Mouse (Mus musculus) embryonic facial prominence, embryonic 15.5 days (tissue): ENCODE results near the gene Sp6. TPM values are rescaled to one million over a fixed set of nuclear protein-coding genes. Genes with fewer than 3 reads are reported as not detected.

ENCODE experiments used
- ATAC-seq: fragments of 200-750 bp; cut with Nextera tagmentation; 2 replicates; pipeline ENCODE4 v1.8.0; 2017; ENCODE audit warnings: low read depth, moderate TSS enrichment; ENCODE audit not compliant: insufficient number of reproducible peaks, low FRiP score, low TSS enrichment
- H3K27ac ChIP-seq: fragments of 300-500 bp; sonication (generic); replicated peaks from 2 replicates; pipeline ENCODE4 v1.5.1; 2015; ENCODE audit warnings: mild to moderate bottlenecking, inconsistent platforms
- H3K27me3 ChIP-seq: fragments of 300-500 bp; sonication (generic); 2 replicates; pipeline ENCODE4 v1.6.1; 2015; ENCODE audit warnings: inconsistent platforms
- H3K36me3 ChIP-seq: fragments of 300-500 bp; sonication (generic); 2 replicates; pipeline ENCODE4 v1.6.1; 2015; ENCODE audit warnings: mild to moderate bottlenecking, inconsistent platforms
- H3K4me1 ChIP-seq: fragments of 300-500 bp; sonication (generic); 2 replicates; pipeline ENCODE4 v1.6.1; 2015; ENCODE audit warnings: inconsistent platforms
- H3K4me2 ChIP-seq: fragments of 300-500 bp; sonication (generic); replicated peaks from 2 replicates; pipeline ENCODE4 v1.6.1; 2015; ENCODE audit warnings: mild to moderate bottlenecking, inconsistent platforms
- H3K4me3 ChIP-seq: fragments of 300-500 bp; sonication (generic); replicated peaks from 2 replicates; pipeline ENCODE4 v1.5.1; 2015; ENCODE audit warnings: mild to moderate bottlenecking, inconsistent platforms
- H3K9ac ChIP-seq: fragments of 300-500 bp; sonication (generic); 2 replicates; pipeline ENCODE4 v1.6.1; 2015; ENCODE audit warnings: inconsistent platforms
- H3K9me3 ChIP-seq: fragments of 300-500 bp; sonication (generic); replicated peaks from 2 replicates; pipeline ENCODE4 v1.6.1; 2016; ENCODE audit warnings: inconsistent platforms
- WGBS: fragments of 180-500 bp; shearing (Covaris S2); methylation state at CpG from one replicate; pipeline ENCODE4 v1.1.7; 2015; 5-methylcytosine and 5-hydroxymethylcytosine counted together
- polyA plus RNA-seq: library from polyadenylated mRNA; unstranded; fragments of >200 nt; fragmentation: Nextera tagmentation; extraction: Ambion mirVana; gene quantifications from 2 replicates; pipeline ENCODE4 v1.2.1, GENCODE M21; 2015

Sp6 gene
- polyA plus RNA-seq, 1 experiment from 2014 or later = 26.7 TPM

DNA sequence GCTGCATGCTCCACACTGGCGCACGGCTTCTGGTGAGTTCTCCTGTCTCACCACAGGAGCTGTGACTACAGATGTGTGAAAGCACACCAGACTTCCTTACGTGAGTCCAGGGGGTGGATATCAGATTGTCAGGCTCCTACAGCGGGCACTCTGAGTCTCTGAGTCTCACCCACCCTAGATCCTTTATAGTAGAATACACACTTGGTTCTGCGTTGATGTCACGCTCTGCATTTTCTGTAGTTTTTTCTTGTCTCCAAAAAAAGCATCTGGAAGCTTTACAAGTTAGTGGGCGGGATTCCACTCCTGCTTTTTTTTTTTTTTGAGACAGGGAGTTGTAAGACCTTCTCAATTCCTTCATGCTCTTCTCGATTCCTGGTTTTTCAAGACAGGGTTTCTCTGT lies 31.7 kb downstream of the Sp6 start:
- 94% methylated on average over 8 of the region's 8 CpGs for WGBS
- Histone ChIP-seq H3K9me3 (no peaks in the 10 kb centered on the region), H3K4me1 (peaks cover 16% of the 10 kb centered on the region), H3K9ac (no peak overlapping the region), H3K27ac (no peak overlapping the region), H3K4me2 (no peak overlapping the region), H3K4me3 (no peak overlapping the region), H3K27me3 (no peaks in the 10 kb centered on the region), H3K36me3 (peaks cover 39% of the 10 kb centered on the region)
- ATAC-seq = no peak

DNA sequence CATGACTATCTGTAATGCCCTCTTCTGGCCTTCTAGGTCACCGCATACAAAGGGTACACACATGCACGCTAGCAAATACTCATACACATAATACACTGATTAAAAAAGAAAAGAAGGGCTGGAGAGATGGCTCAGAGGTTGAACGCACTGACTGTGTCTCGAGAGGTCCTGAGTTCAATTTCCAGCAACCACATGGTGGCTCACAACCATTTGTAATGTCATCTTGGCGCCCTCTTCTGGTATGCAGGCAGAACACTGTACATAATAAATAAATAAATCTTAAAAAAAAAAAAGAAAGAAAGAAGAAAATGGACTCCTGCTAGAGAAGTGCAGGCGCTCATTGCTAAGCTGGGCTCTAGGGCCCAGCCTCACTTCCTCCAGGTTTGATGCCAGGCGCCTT lies 32.7 kb downstream of the Sp6 start:
- Histone ChIP-seq H3K9ac (no peak overlapping the region), H3K36me3 (peaks cover 39% of the 10 kb centered on the region), H3K4me1 (peaks cover 17% of the 10 kb centered on the region), H3K9me3 (no peaks in the 10 kb centered on the region), H3K4me2 (no peak overlapping the region), H3K27ac (no peak overlapping the region), H3K4me3 (no peak overlapping the region), H3K27me3 (no peaks in the 10 kb centered on the region)
- 85% methylated on average over 7 of the region's 7 CpGs for WGBS
- no peak for ATAC-seq

DNA sequence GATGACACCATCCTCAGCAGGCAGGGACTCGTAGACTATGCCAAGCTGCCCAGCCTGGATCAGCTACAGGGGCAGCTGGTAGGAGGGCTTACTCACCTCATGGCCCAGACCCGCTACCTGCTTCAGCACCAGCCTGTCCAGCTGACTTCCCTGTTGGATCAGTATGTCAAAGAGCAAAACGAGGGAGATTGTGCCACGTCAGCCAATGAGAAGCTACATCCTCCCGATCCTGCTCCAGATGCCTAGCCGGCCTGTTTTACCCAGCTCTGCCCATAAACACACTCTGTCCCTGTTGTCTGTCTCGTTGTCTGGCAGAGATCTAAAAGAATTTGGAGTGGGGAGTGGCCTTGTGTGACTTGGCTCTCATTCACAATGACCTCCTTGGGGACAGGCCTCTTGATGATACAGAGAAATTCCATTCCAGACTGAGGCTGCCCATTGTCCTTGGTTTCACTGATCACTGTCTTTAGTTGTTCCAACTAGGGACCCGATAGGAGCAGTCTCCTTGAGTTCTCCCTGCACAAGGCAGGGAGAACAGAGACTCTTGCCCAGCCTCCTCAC lies 35.0 kb downstream of the Sp6 start:
- no peaks in the 10 kb centered on the region for H3K27me3 ChIP-seq
- no peak for ATAC-seq
- no peak overlapping the region for H3K27ac ChIP-seq
- H3K9ac ChIP-seq = no peak overlapping the region
- WGBS = 81% methylated on average over 8 of the region's 8 CpGs
- H3K4me2 ChIP-seq = no peak overlapping the region
- H3K4me1 ChIP-seq = peaks cover 24% of the 10 kb centered on the region
- no peaks in the 10 kb centered on the region for H3K9me3 ChIP-seq
- peaks cover 45% of the 10 kb centered on the region for H3K36me3 ChIP-seq
- H3K4me3 ChIP-seq = no peak overlapping the region

DNA sequence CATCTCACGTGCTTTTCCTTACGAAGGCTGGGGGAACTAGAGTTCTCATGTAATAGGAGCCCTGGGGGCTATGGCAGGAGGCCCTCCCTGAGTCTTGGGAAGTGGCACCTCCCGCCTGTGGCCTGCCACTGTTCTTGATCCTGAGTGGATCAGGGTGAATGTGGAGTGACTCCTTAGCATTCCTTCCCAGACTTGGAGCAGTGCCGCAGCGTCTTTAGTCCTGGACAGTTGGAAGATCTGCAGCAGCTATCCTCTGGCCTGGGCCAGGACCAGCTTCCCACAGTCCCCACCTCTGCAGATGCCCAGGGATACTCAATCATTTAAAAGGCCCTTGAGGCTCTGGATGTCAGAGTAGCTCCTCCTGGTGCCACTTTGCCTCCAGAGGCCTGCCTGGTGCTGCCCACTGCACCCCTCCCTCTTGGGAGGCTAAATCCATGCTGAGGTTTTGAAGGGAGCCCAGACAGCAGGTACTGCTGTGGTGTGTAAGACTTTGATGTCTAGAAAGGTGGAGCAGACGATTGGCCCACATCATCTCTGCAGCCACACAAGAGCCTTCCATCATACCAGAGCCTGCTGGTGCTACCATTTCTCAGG lies 36.4 kb downstream of the Sp6 start:
- Histone ChIP-seq H3K9me3 (no peaks in the 10 kb centered on the region), H3K27ac (no peak overlapping the region), H3K4me2 (no peak overlapping the region), H3K4me1 (peaks cover 24% of the 10 kb centered on the region), H3K27me3 (no peaks in the 10 kb centered on the region), H3K36me3 (peaks cover 56% of the 10 kb centered on the region), H3K4me3 (no peak overlapping the region), H3K9ac (no peak overlapping the region)
- WGBS = 68% methylated on average over 6 of the region's 6 CpGs
- ATAC-seq = no peak

DNA sequence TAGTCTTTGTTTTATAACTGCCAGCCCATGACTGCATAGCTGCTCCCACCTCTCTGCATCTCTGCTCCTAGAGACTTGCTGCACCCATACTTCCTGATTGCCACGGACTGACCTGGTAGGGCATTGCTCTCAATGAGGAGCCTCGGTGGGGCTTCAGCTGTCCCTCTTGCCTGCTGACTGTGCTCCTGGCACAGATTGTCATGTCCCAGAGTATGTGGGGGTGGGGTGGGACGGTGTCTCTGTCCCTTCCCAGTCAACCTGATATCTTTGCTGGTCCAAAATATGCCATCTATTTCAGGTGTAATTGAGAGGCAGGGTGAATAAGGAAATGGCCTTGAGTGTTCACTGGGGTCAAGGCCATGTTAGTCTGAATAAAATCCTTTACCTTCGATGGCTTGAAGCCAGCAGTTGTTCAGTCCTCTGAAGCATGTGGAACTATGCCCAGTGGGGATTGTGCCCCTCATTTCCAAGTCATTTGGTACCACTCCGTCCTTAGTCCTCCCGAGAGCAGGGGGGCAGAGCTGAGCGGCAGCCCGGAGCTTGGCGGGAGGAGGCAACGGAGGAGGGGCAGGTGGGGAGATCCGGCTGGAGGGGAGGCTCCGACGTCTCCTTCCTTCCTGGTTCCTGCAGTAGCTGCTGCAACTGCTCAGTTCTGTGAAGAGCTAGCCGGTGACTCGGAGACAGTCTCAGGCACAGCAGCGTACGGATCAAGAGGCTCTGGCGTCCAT lies 37.2 kb downstream of the Sp6 start, which contains the start of gene Osbpl7:
Gene Osbpl7, plus strand, starts transcription at position 413 of the 728 bp plus-strand sequence.
- Histone ChIP-seq H3K27me3 (no peaks in the 10 kb centered on the region), H3K9ac (peak within 1 kb of the TSS; percentile 57), H3K27ac (no peak within 1 kb of the TSS; the same call in 1 of the 2 replicates), H3K4me2 (peak within 1 kb of the TSS; percentile 87), H3K36me3 (peaks cover 59% of the 10 kb centered on the region), H3K4me1 (peaks cover 24% of the 10 kb centered on the region), H3K4me3 (peak within 1 kb of the TSS; percentile 66), H3K9me3 (no peaks in the 10 kb centered on the region)
- ATAC-seq = peak; percentile 79
- 5% methylated on average over 18 of the region's 18 CpGs for WGBS

DNA sequence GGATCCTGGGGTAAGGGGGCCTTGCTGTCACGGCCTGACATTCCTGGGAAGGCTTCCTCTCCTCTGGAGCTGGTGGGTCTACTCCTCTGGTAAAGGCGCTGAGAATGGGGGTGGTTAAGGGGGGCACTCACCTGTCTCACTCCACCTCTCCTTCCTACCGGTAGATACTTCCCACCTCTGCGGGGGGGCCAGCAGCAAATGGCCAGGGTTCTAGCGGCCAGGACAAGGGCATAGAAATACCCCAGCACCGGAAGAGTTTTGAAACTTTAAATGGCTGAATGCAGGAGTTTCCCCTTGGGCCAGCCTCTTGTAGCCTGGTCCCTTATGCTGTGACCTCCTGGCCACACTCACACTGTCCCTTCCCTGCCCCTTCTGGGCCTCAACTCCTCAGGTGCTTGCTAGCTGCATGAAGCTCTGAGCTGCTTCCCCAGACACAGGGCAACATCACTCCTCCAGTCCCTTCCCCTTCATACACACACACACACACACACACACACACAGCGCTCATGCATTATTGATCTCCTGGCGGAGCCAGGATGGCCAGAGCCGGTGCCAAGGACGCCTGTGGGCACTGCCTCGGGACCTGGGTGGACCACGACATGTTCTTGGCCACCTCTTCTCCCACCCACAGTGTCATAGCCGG lies 37.9 kb downstream of the Sp6 start:
- Histone ChIP-seq H3K27me3 (no peaks in the 10 kb centered on the region), H3K27ac (no peak overlapping the region), H3K9me3 (no peaks in the 10 kb centered on the region), H3K4me3 (peak overlapping the region; percentile 66), H3K4me1 (peaks cover 24% of the 10 kb centered on the region), H3K9ac (peak overlapping the region; percentile 57), H3K4me2 (peak overlapping the region; percentile 87), H3K36me3 (peaks cover 59% of the 10 kb centered on the region)
- no peak for ATAC-seq
- WGBS = 28% methylated on average over 13 of the region's 13 CpGs

DNA sequence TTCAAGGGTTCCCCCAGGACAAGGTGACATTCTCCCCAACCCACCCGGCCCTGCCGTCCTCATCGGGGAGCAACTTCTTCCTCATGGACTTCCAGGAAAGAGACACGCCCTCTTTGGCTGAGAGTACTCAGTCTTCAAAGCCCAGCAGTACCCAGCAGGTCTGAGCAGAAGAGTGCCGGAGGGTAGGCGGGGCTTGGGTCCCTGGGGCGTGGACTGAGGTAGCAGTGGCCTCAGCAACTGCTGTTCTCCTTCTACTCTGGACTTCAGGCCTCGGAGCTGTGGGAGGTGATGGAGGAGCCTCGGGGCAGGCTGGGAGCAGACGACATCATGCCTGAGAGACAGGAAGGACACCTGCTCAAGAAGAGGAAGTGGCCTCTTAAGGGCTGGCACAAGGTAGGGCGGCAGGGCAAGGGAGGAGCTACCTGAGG lies 39.0 kb downstream of the Sp6 start:
- Histone ChIP-seq H3K36me3 (peaks cover 58% of the 10 kb centered on the region), H3K9me3 (no peaks in the 10 kb centered on the region), H3K9ac (no peak overlapping the region), H3K4me3 (peak overlapping the region; percentile 66; the same call in 1 of the 2 replicates), H3K4me1 (peaks cover 24% of the 10 kb centered on the region), H3K27me3 (no peaks in the 10 kb centered on the region), H3K4me2 (peak overlapping the region; percentile 87; the same call in 1 of the 2 replicates), H3K27ac (no peak overlapping the region)
- WGBS = 25% methylated on average over 11 of the region's 11 CpGs
- no peak for ATAC-seq

DNA sequence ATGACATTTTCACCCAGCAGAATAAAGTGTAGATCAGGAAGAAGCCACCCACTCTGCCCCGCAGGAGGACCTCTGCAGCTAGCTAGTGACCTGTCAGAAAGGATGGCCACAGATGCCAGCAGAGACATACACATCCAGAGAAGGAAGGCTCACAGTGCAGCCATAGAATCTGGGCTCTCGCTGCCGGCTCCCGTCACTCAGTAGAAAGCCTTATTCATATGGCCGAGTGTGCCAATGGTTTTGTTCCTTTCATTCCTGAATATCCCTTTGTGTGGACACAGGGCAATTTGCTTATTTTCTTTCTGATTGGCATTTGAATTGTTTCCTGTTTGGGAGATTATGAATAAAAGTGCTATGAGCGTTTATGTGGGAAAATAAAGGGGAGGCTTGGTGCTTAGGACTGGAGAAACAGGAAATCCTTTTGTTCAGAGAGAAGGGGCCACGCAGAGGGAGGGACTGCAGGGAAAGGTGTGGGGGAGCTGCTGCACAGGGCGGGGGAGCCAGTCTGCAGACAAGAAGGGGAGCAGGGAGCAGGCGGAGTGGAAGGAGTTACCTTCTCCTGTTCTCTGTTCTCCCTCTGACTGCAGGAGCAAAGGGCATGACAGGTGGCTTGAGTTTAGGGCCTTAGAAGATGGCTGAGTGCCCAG lies 50.2 kb downstream of the Sp6 start:
- Histone ChIP-seq H3K4me1 (no peaks in the 10 kb centered on the region), H3K9ac (no peak overlapping the region), H3K36me3 (peaks cover 48% of the 10 kb centered on the region), H3K4me3 (no peak overlapping the region), H3K27me3 (no peaks in the 10 kb centered on the region), H3K4me2 (no peak overlapping the region), H3K9me3 (no peaks in the 10 kb centered on the region), H3K27ac (0 out of 2 replicates have a peak overlapping the region, but pooled peaks have one; percentile 11)
- WGBS = 47% methylated on average over 9 of the region's 9 CpGs
- no peak for ATAC-seq

DNA sequence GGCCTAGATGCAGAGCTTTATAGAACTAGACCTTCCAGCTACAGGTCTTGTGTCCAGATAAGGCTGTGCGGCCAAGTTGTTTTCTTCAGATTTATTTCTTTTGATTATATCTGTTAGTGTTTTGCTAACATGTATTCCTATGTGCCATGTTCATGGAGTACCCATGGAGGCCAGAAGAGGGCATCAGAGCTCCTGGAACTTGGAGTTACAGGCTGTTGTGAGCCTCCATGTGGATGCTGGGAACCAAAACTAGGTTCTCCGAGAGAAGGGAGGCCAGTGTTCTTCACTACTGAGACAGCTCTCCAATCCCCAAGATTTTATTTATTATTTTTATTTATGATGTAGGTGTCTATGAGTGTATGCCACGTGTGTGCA lies 50.7 kb downstream of the Sp6 start:
- 86% methylated on average over 3 of the region's 3 CpGs for WGBS
- H3K27ac ChIP-seq = 0 out of 2 replicates have a peak overlapping the region, but pooled peaks have one; percentile 11
- H3K4me3 ChIP-seq = no peak overlapping the region
- no peak for ATAC-seq
- H3K9me3 ChIP-seq = no peaks in the 10 kb centered on the region
- no peaks in the 10 kb centered on the region for H3K27me3 ChIP-seq
- no peaks in the 10 kb centered on the region for H3K4me1 ChIP-seq
- peaks cover 48% of the 10 kb centered on the region for H3K36me3 ChIP-seq
- no peak overlapping the region for H3K9ac ChIP-seq
- no peak overlapping the region for H3K4me2 ChIP-seq

DNA sequence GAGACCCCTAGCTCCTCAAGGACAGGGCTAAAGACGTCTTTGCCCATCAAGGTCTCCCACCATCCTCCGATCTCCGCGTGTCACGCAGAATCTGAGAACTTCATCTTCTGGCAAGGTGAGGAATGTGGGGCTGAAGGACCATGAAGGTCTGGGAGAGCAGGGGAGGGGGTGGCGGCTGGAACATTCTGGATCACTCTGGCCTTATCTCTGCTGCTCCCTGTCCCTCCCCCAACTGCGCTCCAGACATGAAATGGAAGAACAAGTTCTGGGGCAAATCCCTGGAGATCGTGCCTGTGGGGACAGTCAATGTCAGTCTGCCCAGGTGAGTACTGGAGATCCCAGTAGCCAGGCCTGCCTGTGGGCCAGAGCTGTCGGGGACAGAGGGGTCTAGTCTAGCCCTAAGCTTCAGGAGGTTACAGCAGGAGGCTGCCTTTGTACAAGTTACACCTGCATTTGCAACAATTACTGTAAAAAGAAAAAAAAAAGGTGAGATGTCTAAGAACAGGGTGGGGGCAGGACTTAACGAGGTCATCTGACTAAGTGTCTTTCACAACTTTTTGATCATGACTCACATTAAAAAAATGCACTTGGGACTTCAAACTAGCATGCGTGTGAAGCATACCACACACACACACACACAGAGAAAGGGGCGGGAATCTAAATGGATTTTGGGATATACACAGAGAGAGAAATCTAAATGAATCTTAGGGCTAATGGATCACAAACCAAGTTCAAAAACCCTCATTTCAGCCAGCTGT lies 52.5 kb downstream of the Sp6 start:
- H3K27ac ChIP-seq = no peak overlapping the region
- H3K36me3 ChIP-seq = peaks cover 35% of the 10 kb centered on the region
- H3K4me2 ChIP-seq = no peak overlapping the region
- no peaks in the 10 kb centered on the region for H3K4me1 ChIP-seq
- no peaks in the 10 kb centered on the region for H3K9me3 ChIP-seq
- H3K4me3 ChIP-seq = no peak overlapping the region
- 83% methylated on average over 12 of the region's 12 CpGs for WGBS
- ATAC-seq = no peak
- H3K27me3 ChIP-seq = no peaks in the 10 kb centered on the region
- H3K9ac ChIP-seq = no peak overlapping the region
